Mouse (Mus musculus) lung, postnatal 0 days (tissue): Measurements from ENCODE around the gene Brd4.

Experiments
- CTCF ChIP-seq: IDR thresholded peaks from 2 replicates; pipeline ENCODE4 v1.5.1; 2016; ENCODE audit warnings: antibody characterized with exemption, mild to moderate bottlenecking
- EP300 ChIP-seq: IDR thresholded peaks from 2 replicates; pipeline ENCODE4 v1.6.1; 2016; ENCODE audit warnings: antibody characterized with exemption, mild to moderate bottlenecking, control low read depth

DNA sequence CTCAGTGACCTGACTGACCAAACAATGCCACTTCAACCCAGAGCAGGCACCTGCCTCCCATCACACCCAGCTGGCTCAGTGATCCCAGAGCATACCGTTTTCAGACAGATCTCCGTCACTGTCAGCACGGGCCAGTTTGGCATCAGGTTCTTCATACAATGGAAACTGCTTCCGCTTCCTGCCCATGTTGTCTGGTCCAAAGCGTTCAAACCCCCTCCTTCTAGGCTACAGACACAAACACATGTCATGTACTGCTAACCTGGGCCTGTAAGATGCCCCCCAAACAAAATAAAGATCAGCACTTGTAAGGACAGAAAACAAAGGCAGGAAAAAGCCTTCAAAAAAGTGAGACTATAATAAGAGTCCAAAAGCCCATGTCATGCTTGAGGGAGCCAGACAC lies 31.0 kb upstream of the Brd4 start:
- TF ChIP-seq CTCF (no peak), EP300 (no peak)
